Mouse (Mus musculus): Measurements from ENCODE around the gene Acbd3. TPM values are rescaled to one million over a fixed set of nuclear protein-coding genes. Genes with fewer than 3 reads are reported as not detected.

Gene Acbd3
- polyA plus RNA-seq, 1 experiment from 2014 or later, result 25.8 TPM

GRCm38 (mm10) chr1:180723701-180724238 lies 2.1 kb upstream of the Acbd3 start:
- WGBS, result 71% methylated on average over 1 of the region's 1 CpGs
- ATAC-seq (replicated peaks), result no peak
- H3K4me3 ChIP-seq, result no peak overlapping the region
- H3K4me1 ChIP-seq, result peaks cover 30% of the 10 kb centered on the region
- H3K36me3 ChIP-seq (replicated peaks), result no peaks in the 10 kb centered on the region
- H3K4me2 ChIP-seq, result no peak overlapping the region
- H3K27ac ChIP-seq, result no peak overlapping the region
- no peaks in the 10 kb centered on the region for H3K27me3 ChIP-seq (replicated peaks)
- H3K9ac ChIP-seq, result no peak overlapping the region
- H3K9me3 ChIP-seq, result no peaks in the 10 kb centered on the region

DNA sequence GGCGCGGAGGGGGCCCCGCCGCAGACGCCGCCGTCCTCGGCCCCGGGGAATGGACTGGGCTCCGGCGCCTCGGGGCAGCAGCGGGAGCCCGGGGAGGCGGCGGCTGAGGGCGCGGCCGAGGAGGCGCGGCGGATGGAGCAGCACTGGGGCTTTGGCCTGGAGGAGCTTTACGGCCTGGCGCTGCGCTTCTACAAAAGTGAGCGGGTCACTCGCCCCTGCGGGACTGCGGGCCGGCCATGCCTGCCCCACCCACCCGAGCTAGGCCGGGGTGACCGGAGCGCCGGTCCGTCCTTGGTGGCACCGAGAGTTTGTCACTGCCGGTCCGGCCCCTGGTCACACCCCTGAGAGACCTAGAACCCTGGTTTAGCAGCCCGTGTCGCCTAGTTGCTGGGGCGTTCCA lies 340 bp downstream of the Acbd3 start:
- Histone ChIP-seq H3K27ac (peak overlapping the region; percentile 82), H3K4me1 (peaks cover 40% of the 10 kb centered on the region), H3K27me3 (replicated peaks) (no peaks in the 10 kb centered on the region), H3K9ac (peak overlapping the region; percentile 75), H3K4me2 (peak overlapping the region; percentile 74), H3K4me3 (peak overlapping the region; percentile 66), H3K36me3 (replicated peaks) (no peaks in the 10 kb centered on the region), H3K9me3 (no peaks in the 10 kb centered on the region)
- ATAC-seq (replicated peaks), result peak; percentile 80
- WGBS, result 0% methylated on average over 40 of the region's 42 CpGs

- H3K4me3 ChIP-seq, result no peak overlapping the region
- no peak overlapping the region for H3K27ac ChIP-seq
- H3K4me2 ChIP-seq, result no peak overlapping the region
- peaks cover 1% of the 10 kb centered on the region; the same call in 1 of the 2 replicates for H3K36me3 ChIP-seq (replicated peaks)
- H3K4me1 ChIP-seq, result peaks cover 40% of the 10 kb centered on the region
- WGBS, result 92% methylated on average over 3 of the region's 3 CpGs
- H3K27me3 ChIP-seq (replicated peaks), result no peaks in the 10 kb centered on the region
- H3K9me3 ChIP-seq, result no peaks in the 10 kb centered on the region
- no peak for ATAC-seq (replicated peaks)
- H3K9ac ChIP-seq, result no peak overlapping the region
Observed at GRCm38 (mm10) chr1:180729231-180729630, 3.4 kb downstream of the Acbd3 start.

DNA sequence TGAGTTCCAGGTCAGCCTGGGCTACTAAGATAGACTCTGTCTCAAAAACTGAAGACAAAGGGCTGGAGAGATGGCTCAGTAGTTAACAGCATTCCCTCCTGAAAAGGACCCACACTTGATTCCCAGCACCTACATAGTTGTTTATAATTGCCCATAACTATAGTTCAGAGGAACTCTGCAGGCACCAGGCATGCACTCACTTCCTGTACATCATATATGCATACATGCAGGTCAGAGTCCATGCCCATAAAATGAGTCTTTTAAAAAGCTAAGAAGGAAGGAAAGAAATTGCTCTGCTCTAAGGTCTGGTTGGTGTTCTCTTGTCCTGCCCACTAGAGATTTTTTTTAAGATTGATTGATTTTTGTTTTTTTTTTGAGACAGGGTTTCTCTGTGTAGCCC lies 22.0 kb downstream of the Acbd3 start:
- ATAC-seq (replicated peaks), result no peak
- H3K36me3 ChIP-seq (replicated peaks), result peaks cover 51% of the 10 kb centered on the region
- no peaks in the 10 kb centered on the region for H3K4me1 ChIP-seq

DNA sequence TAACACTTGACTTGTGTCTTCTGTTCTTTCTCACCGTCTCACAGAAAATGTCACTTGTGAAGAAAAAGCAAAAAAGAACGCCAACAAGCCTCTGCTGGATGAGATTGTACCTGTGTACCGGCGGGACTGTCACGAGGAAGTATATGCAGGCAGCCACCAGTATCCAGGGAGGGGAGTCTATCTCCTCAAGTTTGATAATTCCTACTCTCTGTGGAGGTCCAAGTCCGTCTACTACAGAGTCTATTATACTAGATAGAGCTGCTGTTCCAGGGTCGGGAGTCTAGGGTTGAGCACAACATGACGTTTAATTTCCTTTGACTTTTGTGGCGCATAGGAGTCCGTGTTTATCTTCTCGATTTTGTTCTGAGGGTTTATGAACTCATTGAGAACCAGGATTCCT lies 26.3 kb downstream of the Acbd3 start:
- Histone ChIP-seq H3K36me3 (replicated peaks) (peaks cover 42% of the 10 kb centered on the region), H3K9me3 (no peaks in the 10 kb centered on the region), H3K9ac (no peak overlapping the region), H3K27me3 (replicated peaks) (no peaks in the 10 kb centered on the region), H3K4me1 (no peaks in the 10 kb centered on the region), H3K4me2 (no peak overlapping the region), H3K4me3 (no peak overlapping the region), H3K27ac (no peak overlapping the region)
- WGBS, result 97% methylated on average over 11 of the region's 11 CpGs
- no peak for ATAC-seq (replicated peaks)

More for the DNA sequence above, 22.0 kb downstream of the Acbd3 start:
- no peak overlapping the region for H3K9ac ChIP-seq
- H3K27me3 ChIP-seq (replicated peaks), result no peaks in the 10 kb centered on the region
- H3K4me2 ChIP-seq, result no peak overlapping the region
- H3K27ac ChIP-seq, result no peak overlapping the region
- H3K4me3 ChIP-seq, result no peak overlapping the region
- H3K9me3 ChIP-seq, result no peaks in the 10 kb centered on the region

DNA sequence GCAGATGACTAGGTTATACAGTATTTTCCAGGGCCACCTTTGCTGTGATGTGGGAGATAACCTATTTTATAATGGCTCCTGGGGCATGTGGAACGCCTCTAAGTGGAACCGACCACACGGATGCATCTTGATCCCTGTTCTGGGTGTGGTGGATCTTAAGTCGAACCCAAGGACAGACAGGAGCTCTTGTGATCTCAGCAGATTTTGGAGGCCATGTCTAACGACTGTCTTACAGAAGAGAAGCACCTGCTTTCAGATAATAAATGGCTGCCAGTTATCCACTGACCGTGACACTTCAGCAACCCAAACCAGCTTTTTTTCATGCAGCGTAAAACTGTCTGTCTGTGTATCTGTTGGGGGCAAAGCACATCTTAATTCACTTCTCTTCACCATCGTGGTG lies 28.5 kb downstream of the Acbd3 start:
- Histone ChIP-seq H3K4me1 (no peaks in the 10 kb centered on the region), H3K4me2 (no peak overlapping the region), H3K36me3 (replicated peaks) (peaks cover 28% of the 10 kb centered on the region), H3K9ac (no peak overlapping the region), H3K9me3 (no peaks in the 10 kb centered on the region), H3K27me3 (replicated peaks) (no peaks in the 10 kb centered on the region), H3K27ac (no peak overlapping the region), H3K4me3 (no peak overlapping the region)
- 93% methylated on average over 8 of the region's 8 CpGs for WGBS
- no peak for ATAC-seq (replicated peaks)

DNA sequence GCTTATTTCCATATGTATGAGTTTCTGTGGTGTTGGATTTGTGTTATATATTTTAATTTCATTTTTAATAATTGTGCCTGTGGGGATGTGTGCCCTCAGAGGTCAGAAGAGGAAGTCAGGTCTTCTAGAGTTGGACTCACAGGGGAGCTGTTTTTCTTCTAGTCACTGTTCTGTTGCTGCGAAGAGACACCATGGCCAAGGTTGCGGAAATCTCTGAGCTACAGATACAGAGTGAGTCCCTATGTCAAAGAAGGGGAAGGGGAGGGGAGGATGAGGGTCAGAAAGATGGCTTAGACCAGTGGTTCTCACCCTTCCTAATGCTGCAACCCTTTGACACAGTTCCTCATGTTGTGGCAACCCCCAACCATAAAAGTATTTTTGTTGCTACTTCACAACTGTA lies 30.9 kb downstream of the Acbd3 start:
- no peak overlapping the region for H3K27ac ChIP-seq
- no peak overlapping the region for H3K4me3 ChIP-seq
- WGBS, result 90% methylated on average over 2 of the region's 2 CpGs
- H3K4me2 ChIP-seq, result no peak overlapping the region
- H3K4me1 ChIP-seq, result no peaks in the 10 kb centered on the region
- H3K9me3 ChIP-seq, result no peaks in the 10 kb centered on the region
- no peaks in the 10 kb centered on the region for H3K27me3 ChIP-seq (replicated peaks)
- H3K36me3 ChIP-seq (replicated peaks), result peaks cover 27% of the 10 kb centered on the region
- no peak overlapping the region for H3K9ac ChIP-seq
- no peak for ATAC-seq (replicated peaks)

GRCm38 (mm10) chr1:180757252-180757955 lies 31.6 kb downstream of the Acbd3 start:
- Histone ChIP-seq H3K27ac (no peak overlapping the region), H3K4me1 (no peaks in the 10 kb centered on the region), H3K9ac (no peak overlapping the region), H3K4me2 (no peak overlapping the region), H3K36me3 (replicated peaks) (peaks cover 21% of the 10 kb centered on the region; the same call in 1 of the 2 replicates), H3K27me3 (replicated peaks) (0 out of 2 replicates have a peak, but pooled peaks cover 3% of the 10 kb centered on the region), H3K9me3 (no peaks in the 10 kb centered on the region), H3K4me3 (no peak overlapping the region)
- 88% methylated on average over 3 of the region's 3 CpGs for WGBS
- no peak for ATAC-seq (replicated peaks)

- H3K36me3 ChIP-seq (replicated peaks), result peaks cover 15% of the 10 kb centered on the region; the same call in 1 of the 2 replicates
- 92% methylated on average over 7 of the region's 7 CpGs for WGBS
- H3K27me3 ChIP-seq (replicated peaks), result 0 out of 2 replicates have a peak, but pooled peaks cover 7% of the 10 kb centered on the region
- no peak overlapping the region for H3K4me3 ChIP-seq
- no peak overlapping the region for H3K27ac ChIP-seq
- no peak overlapping the region for H3K4me2 ChIP-seq
- no peak overlapping the region for H3K9ac ChIP-seq
- H3K9me3 ChIP-seq, result no peaks in the 10 kb centered on the region
- peaks cover under 1% of the 10 kb centered on the region; the same call in 1 of the 2 replicates for H3K4me1 ChIP-seq
- ATAC-seq (replicated peaks), result no peak
Observed at GRCm38 (mm10) chr1:180757956-180758520, 32.2 kb downstream of the Acbd3 start.

GRCm38 (mm10) chr1:180762180-180762579 lies 36.3 kb downstream of the Acbd3 start:
- Histone ChIP-seq H3K36me3 (replicated peaks) (no peaks in the 10 kb centered on the region), H3K4me2 (no peak overlapping the region), H3K4me1 (peaks cover 7% of the 10 kb centered on the region), H3K4me3 (no peak overlapping the region), H3K9ac (no peak overlapping the region), H3K9me3 (no peaks in the 10 kb centered on the region), H3K27me3 (replicated peaks) (0 out of 2 replicates have a peak, but pooled peaks cover 10% of the 10 kb centered on the region), H3K27ac (no peak overlapping the region)
- 92% methylated on average over 11 of the region's 11 CpGs for WGBS
- ATAC-seq (replicated peaks), result no peak

DNA sequence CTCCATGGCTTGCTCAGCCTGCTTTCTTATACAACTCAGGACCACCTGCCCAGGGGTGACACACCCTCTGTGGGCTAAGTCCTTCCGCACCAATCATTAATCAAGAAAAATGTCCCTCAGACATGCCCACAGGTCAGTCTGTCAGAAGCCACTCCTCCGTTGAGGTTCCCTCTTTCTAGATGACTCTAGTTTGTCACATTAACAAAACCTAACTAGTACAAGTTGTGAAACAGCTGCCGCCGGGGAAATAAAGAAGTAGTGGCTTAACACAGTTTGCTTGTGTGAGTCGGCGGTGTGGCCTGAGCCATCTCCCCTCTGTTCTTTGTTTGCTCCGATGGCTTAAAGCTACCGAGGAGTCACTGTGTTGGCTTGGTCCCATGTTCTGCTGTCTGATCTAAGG lies 36.8 kb downstream of the Acbd3 start:
- H3K4me1 ChIP-seq, result peaks cover 10% of the 10 kb centered on the region
- H3K27ac ChIP-seq, result no peak overlapping the region
- H3K9ac ChIP-seq, result no peak overlapping the region
- H3K36me3 ChIP-seq (replicated peaks), result no peaks in the 10 kb centered on the region
- H3K9me3 ChIP-seq, result no peaks in the 10 kb centered on the region
- WGBS, result 79% methylated on average over 8 of the region's 8 CpGs
- 0 out of 2 replicates have a peak, but pooled peaks cover 10% of the 10 kb centered on the region for H3K27me3 ChIP-seq (replicated peaks)
- H3K4me2 ChIP-seq, result no peak overlapping the region
- ATAC-seq (replicated peaks), result no peak
- no peak overlapping the region for H3K4me3 ChIP-seq

DNA sequence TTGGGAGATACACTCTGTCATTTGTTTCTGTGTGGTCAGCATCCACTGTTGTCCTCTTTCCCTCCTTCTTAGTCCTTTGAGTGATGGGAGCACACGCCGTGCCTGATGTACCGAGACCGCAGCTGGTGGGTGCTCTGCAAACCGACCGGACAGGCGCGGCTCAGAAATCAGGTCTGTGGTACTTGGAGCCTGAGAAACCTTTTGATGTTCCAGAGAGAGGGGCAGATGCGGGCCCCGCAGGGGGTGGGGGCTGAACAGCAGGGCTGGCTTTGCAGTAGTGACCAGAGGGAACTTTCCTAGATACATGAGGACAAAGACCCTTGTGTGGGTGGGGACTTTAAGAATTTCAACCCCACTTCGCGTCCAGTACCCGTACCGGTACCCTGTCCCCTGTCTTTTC lies 37.5 kb downstream of the Acbd3 start:
- 2% methylated on average over 14 of the region's 14 CpGs for WGBS
- peak; percentile 34 for ATAC-seq (replicated peaks)
- H3K36me3 ChIP-seq (replicated peaks), result no peaks in the 10 kb centered on the region
- H3K27me3 ChIP-seq (replicated peaks), result 0 out of 2 replicates have a peak, but pooled peaks cover 10% of the 10 kb centered on the region
- H3K9ac ChIP-seq, result peak overlapping the region; percentile 38; the same call in 1 of the 2 replicates
- peak overlapping the region; percentile 40 for H3K4me3 ChIP-seq
- no peaks in the 10 kb centered on the region for H3K9me3 ChIP-seq
- peak overlapping the region; percentile 77 for H3K4me2 ChIP-seq
- H3K27ac ChIP-seq, result no peak overlapping the region
- H3K4me1 ChIP-seq, result peaks cover 17% of the 10 kb centered on the region

Data from midbrain, embryonic 15.5 days (tissue).